Mouse (Mus musculus) C2C12 (cell line): Measurements from ENCODE around the gene Gm17657.

Experiments used
- CTCF ChIP-seq: IDR thresholded peaks from one replicate; pipeline ENCODE4 v1.5.1; 2011; ENCODE audit not compliant: control insufficient read depth, insufficient read depth, insufficient read length
- FOSL1 ChIP-seq: IDR thresholded peaks from one replicate; pipeline ENCODE4 v1.8.0; 2011; ENCODE audit warnings: mild to moderate bottlenecking, low read length; ENCODE audit not compliant: poor library complexity, insufficient read depth, severe bottlenecking
- MYOG ChIP-seq: IDR thresholded peaks from one replicate; pipeline ENCODE4 v1.6.1; 2011; ENCODE audit not compliant: control insufficient read depth, insufficient read length; ENCODE audit errors: extremely low read depth
- USF1 ChIP-seq: IDR thresholded peaks from one replicate; pipeline ENCODE4 v1.6.1; 2011; ENCODE audit warnings: low read depth, mild to moderate bottlenecking, control low read depth, moderate library complexity

GRCm38 (mm10) chr17:29475142-29475541 lies 74.3 kb downstream of the Gm17657 start:
- TF ChIP-seq CTCF (no peak), USF1 (no peak), FOSL1 (no peak), MYOG (no peak)
